Mouse (Mus musculus): ENCODE measurements around the gene Marc2. TPM values are rescaled to one million over a fixed set of nuclear protein-coding genes. Genes with fewer than 3 reads are reported as not detected.

Gene Marc2
- polyA plus RNA-seq, 1 experiment from 2014 or later: 177 TPM

- Histone ChIP-seq H3K27me3 (ENCODE audit: control insufficient read depth, insufficient read depth, low read length) (peaks cover 15% of the 10 kb centered on the region; the same call in 1 of the 2 replicates), H3K9me3 (ENCODE audit: control insufficient read depth, low read length) (no peaks in the 10 kb centered on the region), H3K4me3 (ENCODE audit: low read length) (no peak overlapping the region), H3K4me2 (replicated peaks; ENCODE audit: low read depth, low read length) (no peak overlapping the region), H3K27ac (ENCODE audit: low read depth, low read length) (no peak overlapping the region), H3K4me1 (ENCODE audit: control insufficient read depth, insufficient read depth, low read length) (peaks cover 14% of the 10 kb centered on the region), H3K36me3 (ENCODE audit: control insufficient read depth, insufficient read depth, low read length) (no peaks in the 10 kb centered on the region; the same call in 1 of the 2 replicates), H3K9ac (ENCODE audit: low read depth, low read length) (no peak overlapping the region)
- WGBS: 90% methylated on average over 17 of the region's 17 CpGs
- no peak for ATAC-seq (ENCODE audit: low FRiP score, low TSS enrichment)
Measured at GRCm38 (mm10) chr1:184808418-184809012, 37.7 kb downstream of the Marc2 start.

DNA sequence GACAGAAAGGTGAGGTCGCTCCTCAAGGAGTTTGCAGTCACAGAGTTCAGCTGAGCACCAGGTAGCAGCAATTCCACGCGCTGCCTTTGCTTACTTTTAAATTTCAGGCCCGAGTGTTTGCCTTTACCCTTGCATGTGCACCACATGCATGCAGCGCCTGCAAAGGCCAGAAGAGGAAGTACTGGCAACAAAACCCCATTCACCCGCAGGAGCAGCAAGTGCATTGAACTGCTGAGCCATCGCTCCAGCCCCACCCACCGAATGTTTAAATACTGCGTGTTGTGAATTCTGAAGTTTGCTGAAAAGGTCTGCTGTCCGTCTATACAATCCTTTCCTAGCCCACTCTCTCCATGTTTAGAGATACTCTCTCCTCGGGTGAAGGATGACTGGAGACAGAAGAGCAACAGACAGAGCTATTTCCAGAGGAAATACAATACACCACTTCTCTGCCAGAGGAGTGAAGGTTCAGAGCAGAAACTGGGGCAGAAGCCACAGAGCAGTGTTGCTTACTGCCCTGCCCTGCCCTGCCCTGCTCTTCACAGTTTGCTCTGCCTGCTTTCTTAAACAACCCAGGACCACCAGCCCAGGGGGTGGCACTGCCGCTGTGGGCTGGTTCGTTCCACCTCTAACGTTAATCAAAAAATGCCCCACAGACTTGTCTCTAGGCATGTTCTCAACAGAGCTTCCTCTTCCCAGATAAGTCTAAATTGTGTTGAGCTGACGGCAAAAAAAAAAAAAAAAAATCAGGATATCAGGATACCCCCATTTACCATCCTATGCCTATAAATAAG, 38.4 kb downstream of the Marc2 start:
- H3K36me3 ChIP-seq (ENCODE audit: control insufficient read depth, insufficient read depth, low read length): no peaks in the 10 kb centered on the region; the same call in 1 of the 2 replicates

GRCm38 (mm10) chr1:184807123-184807522, 39.1 kb downstream of the Marc2 start:
- 87% methylated on average over 7 of the region's 7 CpGs for WGBS
- H3K4me3 ChIP-seq (ENCODE audit: low read length): no peak overlapping the region
- H3K36me3 ChIP-seq (ENCODE audit: control insufficient read depth, insufficient read depth, low read length): no peaks in the 10 kb centered on the region

More for the DNA sequence above, 38.4 kb downstream of the Marc2 start:
- Histone ChIP-seq H3K27me3 (ENCODE audit: control insufficient read depth, insufficient read depth, low read length) (peaks cover 12% of the 10 kb centered on the region; the same call in 1 of the 2 replicates), H3K27ac (ENCODE audit: low read depth, low read length) (no peak overlapping the region), H3K9me3 (ENCODE audit: control insufficient read depth, low read length) (no peaks in the 10 kb centered on the region), H3K4me2 (replicated peaks; ENCODE audit: low read depth, low read length) (no peak overlapping the region), H3K4me1 (ENCODE audit: control insufficient read depth, insufficient read depth, low read length) (peaks cover 14% of the 10 kb centered on the region), H3K4me3 (ENCODE audit: low read length) (no peak overlapping the region), H3K9ac (ENCODE audit: low read depth, low read length) (no peak overlapping the region)
- no peak for ATAC-seq (ENCODE audit: low FRiP score, low TSS enrichment)
- 71% methylated on average over 15 of the region's 15 CpGs for WGBS

GRCm38 (mm10) chr1:184805749-184806148, 40.5 kb downstream of the Marc2 start:
- Histone ChIP-seq H3K9ac (ENCODE audit: low read depth, low read length) (no peak overlapping the region), H3K36me3 (ENCODE audit: control insufficient read depth, insufficient read depth, low read length) (no peaks in the 10 kb centered on the region), H3K9me3 (ENCODE audit: control insufficient read depth, low read length) (peaks cover 4% of the 10 kb centered on the region; the same call in 1 of the 2 replicates), H3K4me2 (replicated peaks; ENCODE audit: low read depth, low read length) (no peak overlapping the region), H3K27me3 (ENCODE audit: control insufficient read depth, insufficient read depth, low read length) (peaks cover 2% of the 10 kb centered on the region; the same call in 1 of the 2 replicates), H3K27ac (ENCODE audit: low read depth, low read length) (no peak overlapping the region), H3K4me3 (ENCODE audit: low read length) (no peak overlapping the region), H3K4me1 (ENCODE audit: control insufficient read depth, insufficient read depth, low read length) (peaks cover 10% of the 10 kb centered on the region)
- 89% methylated on average over 4 of the region's 4 CpGs for WGBS
- no peak for ATAC-seq (ENCODE audit: low FRiP score, low TSS enrichment)

More at GRCm38 (mm10) chr1:184807123-184807522, 39.1 kb downstream of the Marc2 start:
- Histone ChIP-seq H3K4me2 (replicated peaks; ENCODE audit: low read depth, low read length) (no peak overlapping the region), H3K27me3 (ENCODE audit: control insufficient read depth, insufficient read depth, low read length) (peaks cover 9% of the 10 kb centered on the region; the same call in 1 of the 2 replicates), H3K27ac (ENCODE audit: low read depth, low read length) (no peak overlapping the region), H3K9ac (ENCODE audit: low read depth, low read length) (no peak overlapping the region), H3K4me1 (ENCODE audit: control insufficient read depth, insufficient read depth, low read length) (peaks cover 14% of the 10 kb centered on the region), H3K9me3 (ENCODE audit: control insufficient read depth, low read length) (no peaks in the 10 kb centered on the region)
- no peak for ATAC-seq (ENCODE audit: low FRiP score, low TSS enrichment)

DNA sequence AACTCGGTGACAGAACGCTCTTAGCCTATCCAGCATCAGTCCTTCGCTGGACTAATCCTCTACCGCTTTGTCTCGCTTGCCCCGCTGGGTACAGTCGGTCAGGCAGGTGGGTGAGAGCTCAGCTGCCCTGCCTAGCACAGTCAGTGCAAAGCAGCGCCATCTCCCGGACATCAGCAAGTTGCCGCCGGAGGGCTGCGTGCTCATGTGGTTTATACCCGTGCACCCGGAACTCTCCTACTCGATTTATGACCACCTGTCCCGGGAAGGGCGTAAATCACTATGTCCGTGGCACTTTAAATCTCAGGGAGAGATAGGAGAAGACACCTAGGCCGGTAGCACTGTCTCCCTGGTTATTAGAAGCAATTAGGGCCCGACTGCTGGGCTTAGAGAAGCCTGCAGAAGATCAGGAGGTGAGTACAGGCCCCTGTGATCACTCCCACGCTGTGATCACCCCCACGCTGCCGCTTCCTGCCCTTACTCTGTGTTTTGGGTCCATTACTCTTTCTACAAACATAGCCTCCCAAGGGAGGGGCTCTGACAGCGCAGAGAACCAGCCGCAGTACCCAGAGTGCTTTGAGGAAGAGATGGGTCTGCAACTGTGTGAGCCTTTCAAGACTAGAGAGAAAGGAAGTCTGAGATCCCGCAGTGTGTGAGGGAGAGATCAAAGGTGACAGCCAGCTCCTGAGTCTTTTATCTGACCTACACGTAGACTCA, 52.9 kb downstream of the Marc2 start:
- H3K4me1 ChIP-seq (ENCODE audit: control insufficient read depth, insufficient read depth, low read length): peaks cover 6% of the 10 kb centered on the region; the same call in 1 of the 2 replicates
- no peak overlapping the region for H3K4me3 ChIP-seq (ENCODE audit: low read length)
- H3K9me3 ChIP-seq (ENCODE audit: control insufficient read depth, low read length): no peaks in the 10 kb centered on the region
- peak overlapping the region; percentile 17; the same call in 1 of the 2 replicates for H3K4me2 ChIP-seq (replicated peaks; ENCODE audit: low read depth, low read length)
- peak; percentile 84 for ATAC-seq (ENCODE audit: low FRiP score, low TSS enrichment)
- H3K9ac ChIP-seq (ENCODE audit: low read depth, low read length): 0 out of 2 replicates have a peak overlapping the region, but pooled peaks have one; percentile 18
- no peaks in the 10 kb centered on the region for H3K36me3 ChIP-seq (ENCODE audit: control insufficient read depth, insufficient read depth, low read length)
- WGBS: 6% methylated on average over 27 of the region's 27 CpGs
- H3K27ac ChIP-seq (ENCODE audit: low read depth, low read length): no peak overlapping the region
- peaks cover 10% of the 10 kb centered on the region for H3K27me3 ChIP-seq (ENCODE audit: control insufficient read depth, insufficient read depth, low read length)

DNA sequence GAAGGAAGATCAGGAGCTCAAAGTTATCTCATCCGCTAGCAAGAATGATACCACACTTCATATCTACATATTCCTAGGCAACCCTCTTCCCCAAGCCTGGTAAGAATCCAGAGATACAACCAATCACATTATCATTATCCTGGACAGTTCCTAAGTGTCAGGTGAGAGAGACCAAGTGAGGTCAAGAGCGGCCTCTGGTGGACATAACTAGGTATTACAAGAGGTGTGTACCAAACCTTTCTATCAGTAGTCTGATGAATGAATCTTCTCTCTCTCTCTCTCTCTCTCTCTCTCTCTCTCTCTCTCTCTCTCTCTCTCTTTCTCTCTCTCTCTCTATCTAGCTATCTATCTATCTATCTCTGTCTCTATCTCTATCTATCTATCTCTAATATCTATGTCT, 55.1 kb downstream of the Marc2 start:
- H3K27ac ChIP-seq (ENCODE audit: low read depth, low read length): no peak overlapping the region
- 10% methylated on average over 2 of the region's 2 CpGs for WGBS
- H3K9me3 ChIP-seq (ENCODE audit: control insufficient read depth, low read length): no peaks in the 10 kb centered on the region
- H3K36me3 ChIP-seq (ENCODE audit: control insufficient read depth, insufficient read depth, low read length): no peaks in the 10 kb centered on the region
- H3K4me2 ChIP-seq (replicated peaks; ENCODE audit: low read depth, low read length): no peak overlapping the region
- H3K27me3 ChIP-seq (ENCODE audit: control insufficient read depth, insufficient read depth, low read length): peaks cover 10% of the 10 kb centered on the region
- H3K4me1 ChIP-seq (ENCODE audit: control insufficient read depth, insufficient read depth, low read length): peaks cover 6% of the 10 kb centered on the region; the same call in 1 of the 2 replicates
- H3K4me3 ChIP-seq (ENCODE audit: low read length): no peak overlapping the region
- no peak for ATAC-seq (ENCODE audit: low FRiP score, low TSS enrichment)
- no peak overlapping the region for H3K9ac ChIP-seq (ENCODE audit: low read depth, low read length)

- 69% methylated on average over 13 of the region's 13 CpGs for WGBS
- no peak overlapping the region for H3K9ac ChIP-seq (ENCODE audit: low read depth, low read length)
- H3K27ac ChIP-seq (ENCODE audit: low read depth, low read length): no peak overlapping the region
- no peaks in the 10 kb centered on the region for H3K9me3 ChIP-seq (ENCODE audit: control insufficient read depth, low read length)
- no peak for ATAC-seq (ENCODE audit: low FRiP score, low TSS enrichment)
- H3K4me2 ChIP-seq (replicated peaks; ENCODE audit: low read depth, low read length): no peak overlapping the region
- no peaks in the 10 kb centered on the region for H3K4me1 ChIP-seq (ENCODE audit: control insufficient read depth, insufficient read depth, low read length)
- H3K4me3 ChIP-seq (ENCODE audit: low read length): no peak overlapping the region
- peaks cover 10% of the 10 kb centered on the region for H3K27me3 ChIP-seq (ENCODE audit: control insufficient read depth, insufficient read depth, low read length)
- no peaks in the 10 kb centered on the region for H3K36me3 ChIP-seq (ENCODE audit: control insufficient read depth, insufficient read depth, low read length)
Measured at GRCm38 (mm10) chr1:184786376-184787151, 59.7 kb downstream of the Marc2 start.

DNA sequence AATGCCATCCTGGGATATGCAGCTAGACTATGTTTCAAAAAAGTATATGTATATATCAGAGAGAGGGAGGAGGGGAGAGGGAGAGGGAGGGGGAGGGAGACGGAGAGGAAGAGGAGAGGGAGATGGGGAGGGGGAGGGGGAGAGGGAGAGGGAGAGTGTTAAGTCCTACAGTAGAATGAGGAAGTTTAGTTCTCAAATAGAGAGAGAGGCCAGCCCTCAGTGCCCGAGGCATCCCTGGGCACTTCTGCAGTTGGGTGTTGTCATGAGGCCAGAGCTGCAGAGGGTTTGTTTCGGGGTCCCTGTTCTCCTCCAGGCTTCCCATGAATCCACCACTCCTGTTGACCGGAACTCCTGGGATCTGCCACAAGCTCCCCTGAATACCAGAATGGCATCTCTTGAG, 62.6 kb downstream of the Marc2 start:
- Histone ChIP-seq H3K4me2 (replicated peaks; ENCODE audit: low read depth, low read length) (no peak overlapping the region), H3K27ac (ENCODE audit: low read depth, low read length) (no peak overlapping the region), H3K9ac (ENCODE audit: low read depth, low read length) (no peak overlapping the region), H3K4me3 (ENCODE audit: low read length) (no peak overlapping the region), H3K36me3 (ENCODE audit: control insufficient read depth, insufficient read depth, low read length) (no peaks in the 10 kb centered on the region), H3K4me1 (ENCODE audit: control insufficient read depth, insufficient read depth, low read length) (no peaks in the 10 kb centered on the region), H3K27me3 (ENCODE audit: control insufficient read depth, insufficient read depth, low read length) (no peaks in the 10 kb centered on the region), H3K9me3 (ENCODE audit: control insufficient read depth, low read length) (no peaks in the 10 kb centered on the region)
- ATAC-seq (ENCODE audit: low FRiP score, low TSS enrichment): no peak
- WGBS: 60% methylated on average over 4 of the region's 4 CpGs
